Mouse (Mus musculus) C2C12 (cell line): ENCODE measurements at regions not wholly inside any gene's neighbourhood (a gene's known extent, or its start where the extent isn't known, plus 50 kb on each side); places are given as distances from the start of the nearest gene placed in this dataset.

Experiments
- CTCF ChIP-seq: IDR thresholded peaks from one replicate; pipeline ENCODE4 v1.5.1; 2011; ENCODE audit not compliant: control insufficient read depth, insufficient read depth, insufficient read length
- MYOD1 ChIP-seq: IDR thresholded peaks from one replicate; pipeline ENCODE4 v1.6.1; 2011; ENCODE audit warnings: low read depth; ENCODE audit not compliant: control insufficient read depth, insufficient read length
- USF1 ChIP-seq: IDR thresholded peaks from one replicate; pipeline ENCODE4 v1.6.1; 2011; ENCODE audit warnings: low read depth, mild to moderate bottlenecking, control low read depth, moderate library complexity

DNA sequence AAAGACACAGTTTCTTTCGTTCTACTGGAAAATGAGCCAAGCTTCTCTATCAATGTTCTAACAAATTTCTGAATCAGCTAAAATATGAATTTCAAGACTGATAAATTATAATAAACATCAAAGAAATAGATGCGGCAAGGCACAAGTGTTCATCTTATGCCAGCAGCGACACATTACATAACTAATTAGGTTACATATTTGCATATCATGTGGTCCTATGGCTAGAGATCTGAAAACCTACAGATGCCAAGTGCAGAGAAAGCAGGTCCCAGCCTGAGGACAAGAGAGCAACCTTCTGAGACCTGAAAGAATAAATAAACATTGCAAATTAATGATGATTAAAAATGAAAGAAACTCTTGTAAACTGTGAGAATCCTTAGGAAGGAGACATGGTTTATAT, 201.3 kb upstream of the Tent5a start:
- no peak for TF ChIP-seq USF1
- TF ChIP-seq CTCF = no peak
- TF ChIP-seq MYOD1 = no peak
